Mouse (Mus musculus) kidney, embryonic 15.5 days (tissue): Measurements from ENCODE around the gene Fryl. TPM values are rescaled to one million over a fixed set of nuclear protein-coding genes. Genes with fewer than 3 reads are reported as not detected.

ENCODE experiments used
- ATAC-seq: fragments of 200-750 bp; cut with Nextera tagmentation; replicated peaks from 2 replicates; pipeline ENCODE4 v1.8.0; 2017; ENCODE audit warnings: moderate TSS enrichment; ENCODE audit not compliant: low FRiP score
- H3K27ac ChIP-seq: fragments of 300-500 bp; sonication (generic); 2 replicates; pipeline ENCODE4 v1.5.1; 2015; ENCODE audit warnings: mild to moderate bottlenecking, inconsistent platforms
- H3K27me3 ChIP-seq: fragments of 300-500 bp; sonication (generic); 2 replicates; pipeline ENCODE4 v1.6.1; 2015; ENCODE audit warnings: inconsistent platforms
- H3K36me3 ChIP-seq: fragments of 300-500 bp; sonication (generic); 2 replicates; pipeline ENCODE4 v1.6.1; 2015; ENCODE audit warnings: inconsistent platforms
- H3K4me1 ChIP-seq: fragments of 300-500 bp; sonication (generic); 2 replicates; pipeline ENCODE4 v1.6.1; 2015; ENCODE audit warnings: inconsistent platforms
- H3K4me2 ChIP-seq: fragments of 300-500 bp; sonication (generic); 2 replicates; pipeline ENCODE4 v1.6.1; 2015; ENCODE audit warnings: moderate library complexity, mild to moderate bottlenecking, inconsistent platforms
- H3K4me3 ChIP-seq: fragments of 300-500 bp; sonication (generic); replicated peaks from 2 replicates; pipeline ENCODE4 v1.5.1; 2015; ENCODE audit warnings: mild to moderate bottlenecking, inconsistent platforms
- H3K9ac ChIP-seq: fragments of 300-500 bp; sonication (generic); 2 replicates; pipeline ENCODE4 v1.6.1; 2015; ENCODE audit warnings: mild to moderate bottlenecking, inconsistent platforms
- H3K9me3 ChIP-seq: fragments of 300-500 bp; sonication (generic); replicated peaks from 2 replicates; pipeline ENCODE4 v1.6.1; 2016; ENCODE audit warnings: inconsistent platforms
- whole genome bisulfite sequencing: fragments of 180-500 bp; shearing (Covaris S2); methylation state at CpG from one replicate; pipeline ENCODE4 v1.1.7; 2015; ENCODE audit warnings: mixed read lengths; 5-methylcytosine and 5-hydroxymethylcytosine counted together
- polyA plus RNA-seq: library from polyadenylated mRNA; unstranded; fragments of >200 nt; fragmentation: Nextera tagmentation; extraction: Ambion mirVana; gene quantifications from 2 replicates; pipeline ENCODE4 v1.2.1, GENCODE M21; 2015

Gene Fryl
- polyA plus RNA-seq, 1 experiment from 2014 or later, result 34.8 TPM

- Histone ChIP-seq H3K36me3 (peaks cover 19% of the 10 kb centered on the region), H3K27ac (no peak overlapping the region), H3K27me3 (no peaks in the 10 kb centered on the region), H3K9me3 (no peaks in the 10 kb centered on the region), H3K9ac (no peak overlapping the region), H3K4me3 (no peak overlapping the region), H3K4me1 (peaks cover 24% of the 10 kb centered on the region), H3K4me2 (no peak overlapping the region)
- 73% methylated on average over 6 of the region's 6 CpGs for WGBS
- no peak for ATAC-seq
These were observed 105.5 kb downstream of the Fryl start for GRCm38 (mm10) chr5:73150877-73151445.

DNA sequence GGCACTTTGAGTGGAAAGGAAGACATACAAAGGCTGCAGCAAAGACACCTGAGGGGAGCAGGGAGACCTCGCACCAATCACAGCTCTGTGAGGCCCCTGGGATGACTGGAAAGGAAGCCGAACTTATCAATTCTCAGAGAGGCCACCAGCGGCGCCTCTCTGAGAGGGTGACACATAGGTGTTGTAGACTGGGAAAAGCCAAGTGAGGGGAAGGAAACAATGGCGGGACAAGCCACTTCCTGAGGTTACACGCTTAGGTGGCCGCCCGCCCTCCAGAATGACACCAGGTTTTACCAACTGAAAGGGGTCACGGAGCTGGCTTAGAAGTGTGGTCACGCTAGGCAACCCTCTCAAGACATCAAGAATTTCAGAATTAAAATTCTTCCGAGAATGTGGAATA, 111.4 kb downstream of the Fryl start:
- no peaks in the 10 kb centered on the region for H3K9me3 ChIP-seq
- no peaks in the 10 kb centered on the region for H3K27me3 ChIP-seq
- H3K27ac ChIP-seq, result no peak overlapping the region
- H3K9ac ChIP-seq, result no peak overlapping the region
- H3K4me3 ChIP-seq, result no peak overlapping the region
- WGBS, result 58% methylated on average over 11 of the region's 11 CpGs
- no peak overlapping the region for H3K4me2 ChIP-seq
- ATAC-seq, result no peak
- peaks cover 33% of the 10 kb centered on the region for H3K36me3 ChIP-seq
- 0 out of 2 replicates have a peak, but pooled peaks cover 5% of the 10 kb centered on the region for H3K4me1 ChIP-seq

- Histone ChIP-seq H3K27me3 (no peaks in the 10 kb centered on the region), H3K36me3 (peaks cover 24% of the 10 kb centered on the region), H3K4me3 (no peak overlapping the region), H3K4me2 (no peak overlapping the region), H3K4me1 (no peaks in the 10 kb centered on the region), H3K9me3 (no peaks in the 10 kb centered on the region), H3K9ac (no peak overlapping the region), H3K27ac (no peak overlapping the region)
- WGBS, result 93% methylated on average over 2 of the region's 2 CpGs
- no peak for ATAC-seq
These were observed 114.7 kb downstream of the Fryl start for GRCm38 (mm10) chr5:73141712-73142111.

DNA sequence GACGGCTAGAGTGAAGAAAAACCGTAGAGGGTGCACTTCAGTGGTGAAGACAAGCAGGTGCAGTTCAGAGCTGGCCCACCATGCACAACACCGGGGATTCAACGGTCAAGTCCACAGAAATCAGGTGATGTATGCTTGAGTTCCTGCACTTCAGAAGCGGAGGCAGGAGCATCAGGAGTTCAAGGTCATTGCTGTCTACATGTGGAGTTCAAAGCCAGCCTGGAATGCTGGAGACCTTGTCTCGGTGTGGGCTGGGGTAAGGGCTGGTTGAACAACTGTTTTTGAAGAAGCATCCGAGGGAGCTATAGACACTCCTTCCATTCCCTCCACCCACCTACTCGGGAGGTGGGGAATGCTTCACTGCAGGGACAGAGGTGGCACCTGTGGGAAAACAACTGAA, 115.3 kb downstream of the Fryl start:
- Histone ChIP-seq H3K9me3 (no peaks in the 10 kb centered on the region), H3K36me3 (peaks cover 19% of the 10 kb centered on the region), H3K4me3 (no peak overlapping the region), H3K4me1 (no peaks in the 10 kb centered on the region), H3K27ac (no peak overlapping the region), H3K9ac (no peak overlapping the region), H3K4me2 (no peak overlapping the region), H3K27me3 (no peaks in the 10 kb centered on the region)
- WGBS, result 90% methylated on average over 8 of the region's 8 CpGs
- no peak for ATAC-seq

DNA sequence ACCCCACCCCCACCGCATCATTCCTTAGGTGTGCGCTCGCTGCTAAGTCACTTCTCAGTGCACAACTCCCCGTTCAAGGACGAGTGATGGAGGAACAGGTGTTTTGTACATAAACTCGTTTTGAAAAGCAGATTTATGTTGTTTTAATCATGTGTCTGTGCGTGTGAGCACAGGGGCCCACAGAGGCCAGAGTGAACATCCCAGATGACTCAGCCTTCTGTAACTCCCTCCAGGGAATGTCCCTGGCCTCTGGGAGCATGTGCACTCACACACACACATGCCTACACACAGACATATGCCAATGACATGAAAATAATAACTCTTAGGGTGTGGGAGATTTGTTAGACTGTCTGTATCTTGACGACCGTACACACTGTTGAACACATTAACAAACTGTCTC, 118.9 kb downstream of the Fryl start:
- H3K4me1 ChIP-seq, result no peaks in the 10 kb centered on the region
- no peaks in the 10 kb centered on the region for H3K9me3 ChIP-seq
- H3K27me3 ChIP-seq, result no peaks in the 10 kb centered on the region
- no peak overlapping the region for H3K27ac ChIP-seq
- no peak for ATAC-seq
- H3K4me2 ChIP-seq, result no peak overlapping the region
- H3K9ac ChIP-seq, result no peak overlapping the region
- peaks cover 15% of the 10 kb centered on the region for H3K36me3 ChIP-seq
- H3K4me3 ChIP-seq, result no peak overlapping the region
- WGBS, result 60% methylated on average over 9 of the region's 9 CpGs

- no peak overlapping the region for H3K4me3 ChIP-seq
- no peaks in the 10 kb centered on the region for H3K4me1 ChIP-seq
- H3K9ac ChIP-seq, result no peak overlapping the region
- no peaks in the 10 kb centered on the region for H3K27me3 ChIP-seq
- H3K36me3 ChIP-seq, result peaks cover 16% of the 10 kb centered on the region
- 79% methylated on average over 2 of the region's 2 CpGs for WGBS
- no peak overlapping the region for H3K27ac ChIP-seq
- no peak overlapping the region for H3K4me2 ChIP-seq
- no peak for ATAC-seq
- no peaks in the 10 kb centered on the region for H3K9me3 ChIP-seq
These were observed 120.5 kb downstream of the Fryl start for GRCm38 (mm10) chr5:73135959-73136358.

DNA sequence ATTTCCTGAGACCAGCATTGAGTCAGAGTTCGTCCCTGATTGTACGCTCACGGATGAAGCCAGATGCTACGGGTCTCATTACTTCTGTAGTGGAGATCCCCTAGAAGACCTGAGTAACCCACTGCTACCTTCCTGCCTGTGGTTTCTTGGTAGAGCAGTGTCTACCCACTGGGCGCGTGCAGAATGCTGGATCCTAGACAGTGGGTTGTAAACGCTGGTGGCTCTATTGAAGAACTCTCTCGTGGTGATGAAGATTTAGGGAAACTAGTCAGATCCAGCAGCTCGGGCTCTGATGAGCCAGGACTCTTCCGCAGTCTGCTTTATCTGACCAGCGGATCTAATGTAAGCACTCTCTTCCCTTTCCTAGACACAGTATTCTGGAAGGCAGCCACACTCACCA, 121.3 kb downstream of the Fryl start:
- ATAC-seq, result no peak
- Histone ChIP-seq H3K9ac (no peak overlapping the region), H3K4me3 (no peak overlapping the region), H3K36me3 (peaks cover 15% of the 10 kb centered on the region; the same call in 1 of the 2 replicates), H3K9me3 (no peaks in the 10 kb centered on the region), H3K27me3 (no peaks in the 10 kb centered on the region), H3K4me1 (no peaks in the 10 kb centered on the region), H3K27ac (no peak overlapping the region), H3K4me2 (no peak overlapping the region)
- WGBS, result 82% methylated on average over 11 of the region's 11 CpGs

DNA sequence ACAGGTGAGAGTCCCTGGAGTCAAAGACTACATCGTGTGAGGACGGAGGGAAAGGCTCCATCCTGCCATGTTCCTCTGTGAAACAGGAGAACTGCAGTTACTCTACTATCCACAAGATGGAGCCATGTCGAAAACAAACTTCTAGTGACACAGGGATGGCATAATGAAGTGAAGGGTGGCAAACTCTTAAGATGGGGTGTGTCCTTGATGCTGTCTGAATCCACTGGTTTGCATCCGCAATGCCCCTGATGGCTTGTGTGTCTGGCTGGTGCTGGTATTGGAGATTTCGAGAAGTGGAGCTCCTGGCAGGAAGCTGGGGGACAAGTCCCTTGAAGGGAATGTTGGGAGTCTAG, 122.6 kb downstream of the Fryl start:
- Histone ChIP-seq H3K9me3 (no peaks in the 10 kb centered on the region), H3K27ac (no peak overlapping the region), H3K27me3 (no peaks in the 10 kb centered on the region), H3K4me3 (no peak overlapping the region), H3K4me1 (no peaks in the 10 kb centered on the region), H3K4me2 (no peak overlapping the region), H3K9ac (no peak overlapping the region), H3K36me3 (peaks cover 20% of the 10 kb centered on the region; the same call in 1 of the 2 replicates)
- peak; percentile 54; the same call in 1 of the 2 replicates for ATAC-seq
- 40% methylated on average over 5 of the region's 5 CpGs for WGBS

GRCm38 (mm10) chr5:73132998-73133832, 123.2 kb downstream of the Fryl start:
- WGBS, result 93% methylated on average over 29 of the region's 29 CpGs
- ATAC-seq, result no peak
- no peak overlapping the region for H3K4me3 ChIP-seq

DNA sequence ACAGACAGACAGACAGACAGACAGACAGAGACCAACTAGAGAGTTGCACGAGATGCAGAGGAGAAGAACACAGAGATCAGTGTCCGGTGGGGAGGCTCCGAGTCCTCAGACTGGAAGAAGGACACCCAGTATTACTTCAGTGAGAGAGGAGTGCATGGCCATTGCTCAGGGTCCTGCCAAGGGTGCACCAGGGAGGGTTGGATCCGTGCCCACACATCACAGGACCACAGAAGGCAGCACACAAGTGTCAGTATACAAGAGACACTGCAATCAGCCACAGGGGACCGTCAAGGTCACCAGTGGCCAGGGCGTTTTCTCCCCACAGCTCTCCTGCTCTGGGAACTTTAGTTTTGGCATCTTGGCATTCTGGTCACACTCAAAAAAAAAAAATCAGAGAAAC, 125.4 kb downstream of the Fryl start:
- ATAC-seq, result no peak
- H3K9ac ChIP-seq, result no peak overlapping the region
- no peaks in the 10 kb centered on the region for H3K9me3 ChIP-seq
- H3K4me1 ChIP-seq, result no peaks in the 10 kb centered on the region
- no peaks in the 10 kb centered on the region for H3K27me3 ChIP-seq
- no peak overlapping the region for H3K27ac ChIP-seq
- no peak overlapping the region for H3K4me3 ChIP-seq
- WGBS, result 87% methylated on average over 6 of the region's 6 CpGs
- peaks cover 38% of the 10 kb centered on the region for H3K36me3 ChIP-seq
- no peak overlapping the region for H3K4me2 ChIP-seq

More at GRCm38 (mm10) chr5:73132998-73133832, 123.2 kb downstream of the Fryl start:
- Histone ChIP-seq H3K9me3 (no peaks in the 10 kb centered on the region), H3K9ac (no peak overlapping the region), H3K4me1 (no peaks in the 10 kb centered on the region), H3K36me3 (peaks cover 26% of the 10 kb centered on the region; the same call in 1 of the 2 replicates), H3K27ac (no peak overlapping the region), H3K27me3 (no peaks in the 10 kb centered on the region), H3K4me2 (no peak overlapping the region)

GRCm38 (mm10) chr5:73129871-73130270, 126.5 kb downstream of the Fryl start:
- H3K36me3 ChIP-seq, result peaks cover 45% of the 10 kb centered on the region
- no peak overlapping the region for H3K27ac ChIP-seq
- H3K4me2 ChIP-seq, result no peak overlapping the region
- no peak overlapping the region for H3K9ac ChIP-seq
- no peaks in the 10 kb centered on the region for H3K27me3 ChIP-seq
- no peaks in the 10 kb centered on the region for H3K9me3 ChIP-seq
- H3K4me3 ChIP-seq, result no peak overlapping the region
- 73% methylated on average over 5 of the region's 5 CpGs for WGBS
- no peaks in the 10 kb centered on the region for H3K4me1 ChIP-seq
- no peak for ATAC-seq

GRCm38 (mm10) chr5:73119969-73120725, 136.3 kb downstream of the Fryl start:
- no peak overlapping the region for H3K27ac ChIP-seq
- no peak overlapping the region for H3K9ac ChIP-seq
- no peaks in the 10 kb centered on the region for H3K27me3 ChIP-seq
- H3K4me1 ChIP-seq, result peaks cover 10% of the 10 kb centered on the region
- ATAC-seq, result peak; percentile 77; the same call in 1 of the 2 replicates
- no peak overlapping the region for H3K4me2 ChIP-seq
- H3K4me3 ChIP-seq, result no peak overlapping the region
- peaks cover 48% of the 10 kb centered on the region for H3K36me3 ChIP-seq
- H3K9me3 ChIP-seq, result no peaks in the 10 kb centered on the region
- 79% methylated on average over 13 of the region's 13 CpGs for WGBS
